Mouse (Mus musculus) 3134 (cell line): Measurements from ENCODE around the gene Uqcr11.
A peak's percentile ranks its signal among the peaks of the same experiment; 100 is the strongest.

Experiments used
- DNase-seq: peaks from one replicate; pipeline ENCODE4 v3.0.0-alpha.2; 2011; ENCODE audit warnings: low spot score; ENCODE audit not compliant: insufficient read length; ENCODE audit errors: extremely low read depth

The Uqcr11 gene

DNA sequence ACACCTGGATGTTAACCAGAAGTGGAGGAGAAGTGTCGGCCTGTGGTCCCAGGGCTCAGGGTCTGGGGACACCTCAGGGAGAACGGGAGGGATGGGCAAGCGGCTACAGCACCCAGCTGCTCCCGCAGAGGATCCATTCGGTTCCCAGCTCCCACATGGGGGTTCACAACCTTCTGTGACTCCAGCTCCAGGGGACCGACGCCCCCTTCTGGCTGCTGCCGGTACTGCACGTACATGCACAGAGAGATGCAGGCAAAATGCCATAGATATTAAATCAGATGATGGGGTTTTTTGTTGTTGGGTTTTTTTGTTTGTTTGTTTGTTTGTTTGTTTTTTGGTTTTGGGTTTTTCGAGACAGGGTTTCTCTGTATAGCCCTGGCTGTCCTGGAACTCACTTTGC lies 28.9 kb downstream of the Uqcr11 start:
- no peak for DNase-seq

DNA sequence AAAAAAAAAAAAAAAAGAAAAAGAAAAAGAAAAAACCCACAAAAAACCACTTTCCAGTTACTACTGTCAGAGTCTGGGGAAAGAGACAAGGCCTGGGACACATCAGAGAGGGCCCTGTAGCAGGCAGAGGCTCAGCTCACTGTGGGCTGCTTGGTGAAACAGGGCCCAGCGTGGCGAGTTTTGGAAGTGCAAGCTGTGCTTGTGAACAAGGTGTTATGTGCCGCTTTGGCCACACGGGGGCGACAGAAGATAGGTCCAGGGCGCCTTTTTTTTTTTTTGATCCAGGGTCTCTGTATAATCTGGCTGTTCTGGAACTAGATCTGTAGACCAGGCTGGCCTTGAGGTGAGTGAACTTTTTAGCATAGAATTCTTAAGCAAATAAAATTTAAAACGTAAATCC lies 30.5 kb downstream of the Uqcr11 start:
- DNase-seq, result peak; percentile 55

- DNase-seq, result no peak
Observed at GRCm38 (mm10) chr10:80374063-80374462, 32.6 kb downstream of the Uqcr11 start.

DNA sequence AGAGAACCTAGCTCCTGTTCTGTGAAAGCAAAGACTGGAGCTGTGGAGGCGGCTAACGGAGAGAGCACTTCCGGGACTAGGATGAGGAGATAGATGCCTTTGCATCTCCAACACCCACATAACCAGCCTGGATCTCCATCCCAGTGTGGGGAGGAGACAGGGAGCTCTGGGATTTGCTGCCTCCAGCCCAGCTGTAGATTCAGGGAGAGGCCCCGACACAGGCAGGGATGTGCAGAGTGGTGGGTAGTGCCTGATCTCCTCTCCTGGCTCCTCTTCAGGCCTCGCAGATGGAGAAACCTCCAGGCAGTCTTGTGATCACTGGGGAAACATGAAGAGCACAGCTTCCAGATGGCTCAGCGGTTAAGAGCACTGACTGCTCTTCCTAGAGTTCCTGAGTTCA lies 33.9 kb downstream of the Uqcr11 start:
- no peak for DNase-seq

GRCm38 (mm10) chr10:80371983-80372382 lies 34.6 kb downstream of the Uqcr11 start:
- DNase-seq, result no peak

GRCm38 (mm10) chr10:80371411-80371966 lies 35.1 kb downstream of the Uqcr11 start:
- DNase-seq, result no peak

- no peak for DNase-seq
Observed at GRCm38 (mm10) chr10:80369995-80370747, 36.5 kb downstream of the Uqcr11 start.

GRCm38 (mm10) chr10:80368392-80368791 lies 38.2 kb downstream of the Uqcr11 start:
- DNase-seq, result no peak

DNA sequence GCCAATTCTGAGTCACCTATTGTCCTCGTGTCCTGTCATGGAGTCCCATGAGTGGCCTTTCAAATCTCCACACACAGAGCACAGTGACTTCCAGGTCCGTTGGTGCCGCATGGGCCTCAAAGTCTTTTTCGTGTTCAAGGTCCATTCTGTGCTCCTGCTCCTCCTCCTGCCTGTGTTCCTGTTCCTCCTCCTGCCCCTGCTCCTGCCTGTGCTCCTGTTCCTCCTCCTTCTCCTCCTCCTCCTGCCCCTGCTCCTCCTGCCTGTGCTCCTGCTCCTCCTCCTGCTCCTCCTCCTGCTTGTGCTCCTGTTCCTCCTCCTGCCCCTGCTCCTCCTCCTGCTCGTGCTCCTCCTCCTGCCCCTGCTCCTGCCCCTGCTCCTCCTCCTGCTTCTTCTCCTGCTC lies 38.7 kb downstream of the Uqcr11 start:
- no peak for DNase-seq

DNA sequence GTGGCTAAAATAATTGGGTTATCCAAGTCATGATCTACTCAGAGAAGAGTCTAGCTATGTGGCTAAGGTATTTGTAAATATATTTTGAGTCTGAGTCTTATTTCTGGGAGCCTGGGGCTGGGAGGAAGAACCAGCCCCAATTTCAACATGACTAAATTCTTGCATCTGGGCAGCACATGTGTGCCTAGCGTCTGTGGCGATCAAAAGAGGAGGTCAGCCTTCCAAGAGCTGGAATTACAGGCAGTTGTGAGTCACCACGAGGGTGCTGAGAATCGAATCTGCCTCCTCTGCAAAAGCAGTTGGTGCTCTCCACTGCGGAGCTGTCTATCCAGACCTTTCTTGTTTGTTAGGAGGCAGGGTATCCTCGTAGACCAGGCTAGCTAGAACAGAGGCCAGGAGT lies 40.9 kb downstream of the Uqcr11 start:
- no peak for DNase-seq

DNA sequence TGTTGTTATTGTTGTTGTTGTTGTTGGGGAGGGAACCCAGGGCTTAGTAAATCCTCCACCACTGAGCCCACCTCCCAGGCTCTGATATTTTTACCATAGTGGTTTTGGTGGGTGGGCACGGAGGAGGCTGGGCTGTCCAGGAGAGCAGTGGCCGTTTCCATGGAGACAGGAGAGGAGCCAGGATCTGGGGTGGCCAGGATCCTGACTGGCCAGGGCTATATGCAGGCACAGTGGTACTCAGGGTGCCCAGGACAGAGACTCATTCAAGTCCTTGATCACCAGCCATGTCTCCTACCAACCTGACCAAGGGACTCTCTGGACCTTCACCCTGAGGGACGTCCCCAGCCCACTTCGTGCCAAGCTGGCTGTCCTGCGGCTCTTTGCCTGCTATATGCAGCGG lies 42.9 kb downstream of the Uqcr11 start:
- DNase-seq, result no peak

DNA sequence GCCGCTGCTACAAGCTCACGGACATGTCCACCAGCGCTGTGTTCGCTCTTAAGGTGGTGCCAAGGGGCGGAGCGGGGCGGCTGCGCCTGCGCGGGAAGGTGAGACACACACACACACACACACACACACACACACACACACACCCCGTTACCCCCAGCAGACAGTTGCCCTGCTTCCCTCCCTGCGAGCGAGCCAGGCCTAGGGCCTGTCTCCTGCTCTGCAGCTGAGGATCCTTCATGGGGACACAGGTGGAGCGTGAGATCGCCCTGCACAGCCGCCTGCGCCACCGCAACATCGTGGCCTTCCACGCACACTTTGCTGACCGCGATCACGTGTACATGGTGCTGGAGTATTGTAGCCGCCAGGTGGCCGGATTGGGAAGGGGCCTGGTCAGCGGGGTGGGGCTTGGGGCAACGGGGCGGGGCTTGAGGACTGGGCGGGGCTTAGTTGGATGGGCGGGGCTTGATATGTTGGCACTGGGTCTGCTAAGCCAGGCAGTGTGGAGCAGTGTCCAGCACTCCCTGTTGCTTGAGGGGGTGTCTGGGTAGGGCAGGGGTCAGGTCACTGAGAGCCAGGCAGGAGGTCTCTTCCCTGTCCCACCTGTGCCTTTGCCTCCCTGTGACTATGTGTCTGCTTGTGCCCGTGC lies 48.5 kb downstream of the Uqcr11 start:
- DNase-seq, result no peak

DNA sequence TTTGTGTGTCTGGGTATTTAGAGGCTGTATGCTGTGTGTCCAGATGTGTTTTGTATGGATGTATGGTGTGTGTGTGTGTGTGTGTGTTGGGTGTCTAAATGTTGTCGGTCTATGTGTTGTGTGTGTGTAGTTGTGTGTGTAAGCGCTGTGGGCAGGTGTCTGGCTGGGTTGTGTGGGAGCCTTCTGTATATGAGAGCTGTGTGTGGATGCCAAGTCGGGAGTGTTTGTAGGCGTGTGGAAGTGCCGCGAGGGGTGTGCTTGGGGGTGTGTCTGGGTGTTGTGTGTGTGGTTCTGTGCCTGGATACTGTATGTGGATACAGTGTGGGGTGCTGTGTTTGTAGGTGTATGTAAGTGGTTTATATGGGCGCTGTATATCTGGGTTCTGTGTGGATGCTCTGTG lies 49.3 kb downstream of the Uqcr11 start:
- no peak for DNase-seq

DNA sequence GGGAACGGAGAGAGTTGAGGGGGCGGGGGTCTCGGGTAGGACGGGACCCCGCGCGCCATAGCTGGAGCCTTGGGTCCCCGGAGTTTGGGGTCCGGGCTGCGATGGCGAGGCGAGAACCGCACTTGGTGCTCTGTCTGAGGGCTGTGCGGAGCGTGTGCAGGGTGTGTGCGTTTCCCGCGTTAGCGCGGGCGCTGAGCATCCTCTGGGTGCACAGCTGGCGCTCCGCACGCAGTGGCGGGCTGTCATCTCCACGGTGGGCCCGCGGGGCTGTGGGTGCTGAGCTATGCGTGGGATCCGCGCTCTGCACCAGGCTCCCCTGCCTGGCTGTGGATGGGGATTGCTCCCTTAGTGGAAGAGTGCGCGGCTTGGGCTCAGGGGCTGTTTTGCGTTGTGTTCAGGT lies 49.9 kb downstream of the Uqcr11 start:
- no peak for DNase-seq

- DNase-seq, result no peak
Observed at GRCm38 (mm10) chr10:80356001-80356682, 50.5 kb downstream of the Uqcr11 start, which contains the start of gene Plk5. Gene Plk5, plus strand, starts transcription at chr10:80356459.

GRCm38 (mm10) chr10:80355431-80355830 lies 51.2 kb downstream of the Uqcr11 start:
- DNase-seq, result no peak
